Mouse (Mus musculus) naive thymus-derived CD4-positive, alpha-beta T cell, adult 5 months (primary cell): ENCODE data around the gene Gm379. TPM values are rescaled to one million over a fixed set of nuclear protein-coding genes. Genes with fewer than 3 reads are reported as not detected.

Experiments
- polyA plus RNA-seq: library from polyadenylated mRNA; unstranded; fragments of 100-300 nt; shearing (Covaris generic); gene quantifications from one replicate; pipeline ENCODE4 v1.2.1, GENCODE M21; 2017

The Gm379 gene
- polyA plus RNA-seq, result not detected

DNA sequence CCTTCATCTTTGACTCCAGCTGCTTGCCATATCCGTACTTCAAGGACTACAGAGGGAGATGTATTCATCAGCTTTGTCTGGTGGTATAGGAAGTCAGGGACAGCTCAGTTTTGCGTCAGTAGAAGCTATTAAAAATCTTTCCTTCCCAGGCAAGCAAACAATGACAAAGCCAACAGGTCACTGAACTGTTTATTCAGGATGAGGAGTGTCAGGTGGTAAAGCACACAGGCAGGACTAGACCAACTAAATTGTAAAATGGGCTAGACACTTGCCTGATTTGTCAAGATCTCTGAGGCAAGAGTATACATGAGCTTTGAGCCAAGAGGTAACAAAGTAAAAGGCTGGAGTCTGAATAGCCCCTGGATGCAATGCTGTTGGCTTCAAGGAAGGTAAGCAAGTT, at the start of gene Gm379:
Gene Gm379, minus strand, starts transcription at position 7 of the 400 bp plus-strand sequence.

Other genes starting within 250 kb of the Gm379 start
- gene Brwd3, start 169.5 kb upstream of the Gm379 start, polyA plus RNA-seq, result 3.1 TPM